Mouse (Mus musculus): Measurements from ENCODE around the gene Ina. TPM values are rescaled to one million over a fixed set of nuclear protein-coding genes. Genes with fewer than 3 reads are reported as not detected.

Ina gene
- total RNA-seq, 2 experiments from 2014 or later, result 0.38 to 0.40 TPM

- no peak for DNase-seq
These were observed 39.0 kb downstream of the Ina start for GRCm38 (mm10) chr19:47053471-47053870.

GRCm38 (mm10) chr19:47057684-47058083, 43.2 kb downstream of the Ina start:
- DNase-seq, result no peak

GRCm38 (mm10) chr19:47065860-47066259, 51.4 kb downstream of the Ina start:
- DNase-seq, result no peak

- DNase-seq, result peak; percentile 95
These were observed 52.8 kb downstream of the Ina start, which contains the start of gene Taf5 for GRCm38 (mm10) chr19:47067096-47067882. Gene Taf5 (plus strand): TSS chr19:47067746.

GRCm38 (mm10) chr19:47067924-47068611, 53.6 kb downstream of the Ina start:
- DNase-seq, result peak; percentile 80

Other genes starting within 250 kb of the Ina start
- 10 to 100 TPM; 33.4 to 34.7 TPM for gene Nt5c2, start 455 bp downstream of the Ina start, total RNA-seq (2021)
- 1 to 10 TPM; 3.1 to 4.4 TPM for gene Pcgf6, start 36.2 kb downstream of the Ina start, total RNA-seq (2021)
- gene Taf5, start 53.0 kb downstream of the Ina start, total RNA-seq (2021), result 1 to 10 TPM; 2.4 to 3.1 TPM
- gene Usmg5, start 75.9 kb downstream of the Ina start, total RNA-seq (2021), result 1,000 to 10,000 TPM; 1,048 to 1,221 TPM
- 10 to 100 TPM in 1 of 2 experiments, 1 to 10 TPM in 1; 8.4 to 11.8 TPM for gene Pdcd11, start 76.1 kb downstream of the Ina start, total RNA-seq (2021)
- gene Calhm2, start 123.6 kb downstream of the Ina start, total RNA-seq (2021), result 1 to 10 TPM; 3.1 to 4.1 TPM
- gene Calhm1, start 129.6 kb downstream of the Ina start, total RNA-seq (2021), result not detected
- not detected for gene Calhm3, start 143.1 kb downstream of the Ina start, total RNA-seq (2021)
- gene Neurl1a, start 164.1 kb downstream of the Ina start, total RNA-seq (2021), result 10 to 100 TPM; 49.9 to 64.5 TPM

Data from gastrocnemius, postnatal 10 days (tissue).